Mouse (Mus musculus): ENCODE results near the gene Ikzf4. TPM values are rescaled to one million over a fixed set of nuclear protein-coding genes. Genes with fewer than 3 reads are reported as not detected.
A peak's percentile ranks its signal among the peaks of the same experiment; 100 is the strongest.
"Not testable (repeated sequence)": the region's sequence is repeated elsewhere in the genome, so short reads cannot be mapped to it uniquely, and the experiment has no call there.

Gene Ikzf4
- polyA plus RNA-seq, 1 experiment from 2014 or later: 3.4 TPM

DNA sequence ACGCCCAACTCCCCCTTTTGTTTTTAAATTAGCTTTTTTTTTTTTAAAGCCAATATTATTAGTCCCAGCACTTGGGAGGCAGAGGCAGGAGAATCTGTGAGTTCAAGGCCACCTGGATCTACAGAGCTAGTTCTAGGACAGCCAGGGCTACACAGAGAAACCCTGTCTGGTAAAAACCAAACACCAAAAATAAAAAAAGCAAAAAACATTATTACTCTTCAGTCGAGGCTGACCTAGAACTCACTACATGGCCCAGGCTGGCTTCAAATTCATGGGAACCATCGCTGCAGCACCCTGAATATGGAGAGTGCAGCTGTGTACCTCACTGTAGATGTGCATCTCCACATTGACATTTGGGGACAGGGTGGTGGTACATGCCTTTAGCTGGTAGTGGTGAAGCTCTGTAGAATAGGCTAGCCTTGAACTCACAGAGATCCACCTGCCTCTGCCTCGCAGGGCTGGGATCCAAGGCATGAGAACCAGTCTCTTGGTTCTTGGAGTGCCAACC, 22.6 kb downstream of the Ikzf4 start:
- not testable (repeated sequence) for H3K9ac ChIP-seq (replicated peaks); ATAC-seq (ENCODE audit: insufficient number of reproducible peaks, insufficient read depth, low FRiP score, low TSS enrichment, low read depth); H3K4me2 ChIP-seq; H3K27me3 ChIP-seq; H3K27ac ChIP-seq; H3K4me3 ChIP-seq (replicated peaks); H3K4me1 ChIP-seq (replicated peaks); H3K9me3 ChIP-seq
- H3K36me3 ChIP-seq: peaks cover 28% of the 10 kb centered on the region
- 86% methylated on average over 4 of the region's 4 CpGs for WGBS

DNA sequence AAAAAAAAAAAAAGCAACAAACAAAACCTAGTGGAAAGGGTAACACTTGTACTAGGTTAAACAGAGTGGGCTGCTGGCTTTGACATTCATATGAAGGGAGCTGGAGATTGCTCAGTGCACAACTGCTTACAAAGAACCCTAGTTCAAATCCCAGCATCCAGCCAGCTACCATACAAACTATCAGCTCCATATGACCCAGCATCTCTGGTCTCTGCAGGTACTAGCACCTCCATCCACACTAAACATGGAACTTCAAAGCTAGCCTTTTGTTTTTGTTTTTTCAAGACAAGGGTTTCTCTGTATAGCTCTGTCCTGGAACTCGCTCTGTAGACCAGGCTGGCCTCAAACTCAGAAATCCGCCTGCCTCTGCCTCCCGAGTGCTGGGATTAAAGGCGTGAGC, 23.1 kb downstream of the Ikzf4 start:
- no peak for ATAC-seq (ENCODE audit: insufficient number of reproducible peaks, insufficient read depth, low FRiP score, low TSS enrichment, low read depth)

DNA sequence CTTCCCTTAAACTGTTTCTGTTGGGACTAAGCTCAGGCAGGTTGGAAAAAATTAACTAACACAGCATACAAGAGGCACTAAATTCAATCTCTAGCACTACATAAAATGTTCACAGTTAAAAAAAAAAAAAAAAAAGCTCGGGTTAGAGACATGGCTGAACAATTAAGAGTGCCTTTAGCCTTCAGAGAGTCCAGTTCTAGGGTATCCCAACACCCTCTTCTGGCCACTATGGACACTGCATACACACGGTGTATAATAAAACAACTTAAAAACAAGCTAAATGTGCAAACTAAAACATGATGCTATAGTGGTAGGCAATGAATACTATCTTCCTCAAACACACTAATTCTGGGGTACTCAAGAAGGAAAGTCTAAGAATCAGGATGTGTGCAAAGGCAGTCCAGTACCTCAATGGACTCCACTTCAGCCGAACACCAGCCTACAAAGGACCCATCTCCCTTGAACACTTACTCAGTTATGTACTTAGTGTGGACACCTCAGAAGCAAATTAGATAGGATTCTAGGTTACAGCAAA, 23.7 kb downstream of the Ikzf4 start:
- Histone ChIP-seq H3K27ac (no peak overlapping the region), H3K9ac (replicated peaks) (no peak overlapping the region), H3K9me3 (no peaks in the 10 kb centered on the region), H3K36me3 (peaks cover 28% of the 10 kb centered on the region), H3K4me1 (replicated peaks) (peaks cover 6% of the 10 kb centered on the region; the same call in 1 of the 2 replicates), H3K27me3 (no peaks in the 10 kb centered on the region), H3K4me3 (replicated peaks) (no peak overlapping the region), H3K4me2 (no peak overlapping the region)
- ATAC-seq (ENCODE audit: insufficient number of reproducible peaks, insufficient read depth, low FRiP score, low TSS enrichment, low read depth): no peak
- WGBS: 76% methylated on average over 3 of the region's 3 CpGs

More for the DNA sequence above, 23.1 kb downstream of the Ikzf4 start:
- Histone ChIP-seq H3K4me1 (replicated peaks) (peaks cover 6% of the 10 kb centered on the region; the same call in 1 of the 2 replicates), H3K9ac (replicated peaks) (no peak overlapping the region), H3K4me3 (replicated peaks) (no peak overlapping the region), H3K9me3 (no peaks in the 10 kb centered on the region), H3K27ac (no peak overlapping the region), H3K27me3 (no peaks in the 10 kb centered on the region), H3K4me2 (no peak overlapping the region), H3K36me3 (peaks cover 28% of the 10 kb centered on the region)
- 78% methylated on average over 4 of the region's 4 CpGs for WGBS

DNA sequence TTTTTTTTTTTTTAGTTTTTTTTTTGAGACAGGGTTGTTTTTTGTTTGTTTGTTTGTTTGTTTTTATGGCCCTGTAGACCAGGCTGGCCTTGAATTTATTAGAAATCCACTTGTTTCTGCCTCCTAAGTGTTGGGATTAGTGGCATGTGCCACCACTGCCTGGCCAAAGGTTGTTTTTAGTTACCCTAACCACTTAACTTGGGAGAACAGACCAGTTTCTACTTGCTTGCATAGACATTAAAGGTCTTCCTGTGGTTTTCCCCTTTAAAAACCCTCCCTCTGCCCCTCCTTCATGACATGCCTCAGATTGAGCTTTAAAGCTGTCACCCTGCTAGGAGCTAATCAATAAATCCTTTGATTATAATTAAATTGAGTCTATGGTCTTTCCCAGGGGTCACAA, 25.6 kb downstream of the Ikzf4 start:
- peaks cover 26% of the 10 kb centered on the region for H3K36me3 ChIP-seq
- no peaks in the 10 kb centered on the region for H3K27me3 ChIP-seq
- no peak overlapping the region for H3K4me3 ChIP-seq (replicated peaks)
- H3K4me2 ChIP-seq: no peak overlapping the region
- no peak for ATAC-seq (ENCODE audit: insufficient number of reproducible peaks, insufficient read depth, low FRiP score, low TSS enrichment, low read depth)
- H3K9ac ChIP-seq (replicated peaks): no peak overlapping the region
- no peaks in the 10 kb centered on the region for H3K9me3 ChIP-seq
- no peak overlapping the region for H3K27ac ChIP-seq
- H3K4me1 ChIP-seq (replicated peaks): peaks cover 2% of the 10 kb centered on the region; the same call in 1 of the 2 replicates

DNA sequence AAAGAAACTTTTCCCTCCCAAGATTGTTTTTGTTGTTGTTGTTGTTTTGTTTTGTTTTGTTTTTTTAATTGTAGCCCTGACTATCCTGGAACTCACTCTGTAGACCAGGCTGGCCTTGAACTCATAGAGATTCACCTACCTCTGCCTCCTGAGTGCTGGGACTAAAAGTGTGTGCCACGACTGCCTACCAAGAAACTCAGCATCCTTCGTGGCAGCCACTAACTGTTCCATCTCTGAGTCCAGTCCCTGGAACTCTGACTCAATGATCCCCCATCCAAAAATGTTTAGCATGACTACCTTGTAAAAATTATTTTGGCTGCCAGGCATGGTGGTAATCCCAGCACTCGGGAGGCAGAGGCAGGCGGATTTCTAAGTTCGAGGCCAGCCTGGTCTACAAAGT, 26.6 kb downstream of the Ikzf4 start:
- H3K27me3 ChIP-seq; H3K4me1 ChIP-seq (replicated peaks); H3K9me3 ChIP-seq; H3K27ac ChIP-seq; ATAC-seq (ENCODE audit: insufficient number of reproducible peaks, insufficient read depth, low FRiP score, low TSS enrichment, low read depth); H3K4me3 ChIP-seq (replicated peaks); H3K9ac ChIP-seq (replicated peaks); H3K4me2 ChIP-seq: not testable (repeated sequence)
- 87% methylated on average over 5 of the region's 5 CpGs for WGBS
- H3K36me3 ChIP-seq: peaks cover 15% of the 10 kb centered on the region

DNA sequence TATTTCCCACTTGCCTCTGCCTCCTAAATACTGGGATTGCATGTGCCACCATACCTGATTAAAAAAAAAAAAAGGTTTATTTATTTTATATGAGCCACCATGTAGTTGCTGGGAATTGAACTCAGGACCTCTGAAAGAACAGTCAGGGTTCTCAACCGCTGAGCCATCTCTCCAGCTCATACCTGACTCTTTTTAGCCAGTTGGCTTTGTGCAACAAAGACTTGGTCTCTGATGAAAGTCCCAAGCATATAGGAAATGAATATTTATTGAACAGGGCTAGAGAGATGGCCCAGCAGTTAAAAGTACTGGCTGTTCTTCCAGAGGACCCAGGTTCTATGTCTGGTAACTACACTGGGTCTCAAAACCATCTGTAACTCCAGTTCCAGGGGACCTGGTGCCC, 27.2 kb downstream of the Ikzf4 start:
- Histone ChIP-seq H3K4me1 (replicated peaks) (no peaks in the 10 kb centered on the region), H3K36me3 (peaks cover 10% of the 10 kb centered on the region), H3K27me3 (no peaks in the 10 kb centered on the region), H3K27ac (no peak overlapping the region), H3K4me3 (replicated peaks) (no peak overlapping the region), H3K4me2 (no peak overlapping the region), H3K9me3 (no peaks in the 10 kb centered on the region), H3K9ac (replicated peaks) (no peak overlapping the region)
- no peak for ATAC-seq (ENCODE audit: insufficient number of reproducible peaks, insufficient read depth, low FRiP score, low TSS enrichment, low read depth)
- 83% methylated on average over 1 of the region's 1 CpGs for WGBS

DNA sequence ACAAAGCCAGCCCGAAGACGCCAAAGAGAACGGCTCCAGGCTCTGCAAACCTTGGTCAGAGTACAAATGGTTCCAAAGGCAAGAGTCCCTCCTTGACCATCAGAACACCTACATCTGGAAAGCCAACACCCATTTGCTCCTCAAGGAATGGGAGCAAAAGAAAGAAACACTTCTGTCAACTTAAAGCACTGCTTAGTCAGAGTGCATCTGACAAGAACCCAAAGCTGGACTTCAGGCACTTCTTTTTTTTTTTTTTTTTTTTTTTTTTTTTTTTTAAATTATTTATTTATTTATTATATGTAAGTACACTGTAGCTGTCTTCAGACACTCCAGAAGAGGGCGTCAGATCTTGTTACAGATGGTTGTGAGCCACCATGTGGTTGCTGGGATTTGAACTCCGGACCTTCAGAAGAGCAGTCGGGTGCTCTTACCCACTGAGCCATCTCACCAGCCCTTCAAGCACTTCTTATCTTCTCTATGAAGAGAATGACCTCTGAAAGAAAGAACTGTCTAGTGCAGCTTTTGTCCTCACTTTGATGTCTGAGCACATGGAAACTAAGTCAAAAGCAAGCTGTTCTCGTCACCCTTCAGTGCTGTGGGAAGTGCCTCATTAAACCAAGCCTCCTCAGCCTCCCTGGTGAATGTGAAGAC, 29.9 kb downstream of the Ikzf4 start:
- not testable (repeated sequence) for H3K4me3 ChIP-seq (replicated peaks)

DNA sequence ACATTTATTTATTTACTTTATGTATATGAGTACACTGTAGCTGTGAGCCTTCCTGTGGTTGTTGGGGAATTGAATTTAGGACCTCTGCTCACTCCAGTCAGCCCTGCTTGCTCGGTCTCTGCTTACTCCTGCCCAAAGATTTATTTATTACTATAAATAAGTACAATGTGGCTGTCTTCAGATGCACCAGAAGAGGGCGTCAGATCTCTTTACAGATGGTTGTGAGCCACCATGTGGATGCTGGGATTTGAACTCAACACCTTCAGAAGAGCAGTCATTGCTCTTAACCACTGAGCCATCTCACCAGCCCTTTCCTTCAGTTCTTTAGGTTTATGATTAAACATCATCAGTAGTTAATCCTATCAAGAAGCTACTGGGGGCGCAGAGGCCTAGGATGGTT, 30.9 kb downstream of the Ikzf4 start:
- ATAC-seq (ENCODE audit: insufficient number of reproducible peaks, insufficient read depth, low FRiP score, low TSS enrichment, low read depth): no peak
- Histone ChIP-seq H3K27me3 (no peaks in the 10 kb centered on the region), H3K4me3 (replicated peaks) (no peak overlapping the region), H3K27ac (no peak overlapping the region), H3K9ac (replicated peaks) (no peak overlapping the region), H3K36me3 (no peaks in the 10 kb centered on the region), H3K4me2 (no peak overlapping the region), H3K9me3 (no peaks in the 10 kb centered on the region), H3K4me1 (replicated peaks) (no peaks in the 10 kb centered on the region)
- WGBS: 65% methylated on average over 3 of the region's 3 CpGs

More for the DNA sequence above, 29.9 kb downstream of the Ikzf4 start:
- not testable (repeated sequence) for H3K27me3 ChIP-seq; H3K27ac ChIP-seq; H3K36me3 ChIP-seq; H3K4me1 ChIP-seq (replicated peaks); H3K4me2 ChIP-seq; H3K9ac ChIP-seq (replicated peaks); H3K9me3 ChIP-seq; ATAC-seq (ENCODE audit: insufficient number of reproducible peaks, insufficient read depth, low FRiP score, low TSS enrichment, low read depth)
- WGBS: 78% methylated on average over 6 of the region's 7 CpGs

DNA sequence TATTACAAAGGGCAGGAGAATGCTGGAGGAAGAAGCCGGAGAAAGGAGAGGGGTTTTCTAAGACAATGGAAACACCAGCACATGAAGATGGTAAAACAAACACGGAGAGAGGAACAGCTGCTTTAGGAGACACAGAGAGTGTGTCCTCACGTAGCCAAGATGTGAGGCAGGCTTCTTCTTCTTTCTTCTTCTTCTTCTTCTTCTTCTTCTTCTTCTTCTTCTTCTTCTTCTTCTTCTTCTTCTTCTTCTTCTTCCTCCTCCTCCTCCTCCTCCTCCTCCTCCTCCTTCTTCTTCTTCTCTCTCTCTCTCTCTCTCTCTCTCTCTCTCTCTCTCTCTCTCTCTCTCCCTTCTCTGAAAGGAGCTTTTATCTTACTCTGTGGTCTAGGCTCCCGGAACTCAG, 32.0 kb downstream of the Ikzf4 start:
- H3K4me2 ChIP-seq; ATAC-seq (ENCODE audit: insufficient number of reproducible peaks, insufficient read depth, low FRiP score, low TSS enrichment, low read depth); H3K4me1 ChIP-seq (replicated peaks); H3K9me3 ChIP-seq; H3K4me3 ChIP-seq (replicated peaks); H3K36me3 ChIP-seq; H3K9ac ChIP-seq (replicated peaks); H3K27me3 ChIP-seq; H3K27ac ChIP-seq: not testable (repeated sequence)
- WGBS: 75% methylated on average over 4 of the region's 4 CpGs

DNA sequence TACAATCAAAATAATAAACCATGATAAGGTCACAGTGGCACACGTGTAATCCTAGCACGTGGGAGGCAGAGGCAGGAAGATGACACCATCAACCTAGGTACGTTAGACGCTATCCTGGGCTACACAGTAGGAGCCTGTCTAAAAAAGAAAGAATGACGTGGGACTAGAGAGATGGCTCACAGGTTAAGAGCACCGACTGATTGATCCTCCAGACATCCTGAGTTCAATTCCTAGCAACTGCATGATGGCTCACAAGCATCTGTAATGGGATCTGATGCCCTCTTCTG, 32.7 kb downstream of the Ikzf4 start:
- H3K27ac ChIP-seq: no peak overlapping the region
- ATAC-seq (ENCODE audit: insufficient number of reproducible peaks, insufficient read depth, low FRiP score, low TSS enrichment, low read depth): no peak
- 43% methylated on average over 6 of the region's 6 CpGs for WGBS
- no peaks in the 10 kb centered on the region for H3K27me3 ChIP-seq
- H3K4me3 ChIP-seq (replicated peaks): no peak overlapping the region
- no peaks in the 10 kb centered on the region for H3K4me1 ChIP-seq (replicated peaks)
- no peak overlapping the region for H3K4me2 ChIP-seq
- H3K9ac ChIP-seq (replicated peaks): no peak overlapping the region
- H3K36me3 ChIP-seq: no peaks in the 10 kb centered on the region
- H3K9me3 ChIP-seq: no peaks in the 10 kb centered on the region

DNA sequence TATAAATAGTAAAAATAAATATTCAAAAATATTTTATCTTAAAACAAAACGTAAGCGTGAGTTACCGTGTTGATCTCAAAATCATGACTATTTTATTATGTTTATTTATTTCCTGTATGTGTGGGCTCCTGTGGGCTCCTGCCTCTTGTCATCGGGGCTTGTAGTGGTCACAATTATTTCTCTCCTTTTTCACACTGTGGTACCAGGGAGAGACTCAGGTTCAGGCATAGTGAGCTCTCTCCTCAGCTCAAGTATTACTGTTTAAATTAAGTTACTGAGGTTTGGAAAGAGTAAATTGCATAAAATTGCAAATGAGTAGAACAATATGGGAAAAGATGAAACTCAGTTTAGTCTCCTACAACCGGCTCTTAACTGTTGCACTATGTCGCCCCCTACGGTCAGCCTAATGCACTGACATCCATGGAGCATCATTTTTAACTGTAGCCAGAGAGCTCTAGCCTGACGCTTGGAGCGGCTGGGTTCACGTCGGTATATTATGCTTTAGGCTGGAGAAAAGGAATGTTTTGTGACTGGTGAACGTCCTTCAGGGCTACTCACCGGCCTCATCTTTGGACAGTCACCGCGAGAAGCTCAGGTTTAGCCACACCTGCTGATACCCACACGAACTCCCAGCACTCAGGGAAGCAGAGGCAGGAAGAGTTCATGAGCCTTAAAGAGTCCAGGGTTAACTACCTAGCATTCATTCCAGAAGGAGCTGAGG, 33.2 kb downstream of the Ikzf4 start:
- no peak overlapping the region for H3K9ac ChIP-seq (replicated peaks)
- no peaks in the 10 kb centered on the region for H3K9me3 ChIP-seq
- H3K27me3 ChIP-seq: no peaks in the 10 kb centered on the region
- peak overlapping the region; percentile 27; the same call in 1 of the 2 replicates for H3K4me2 ChIP-seq
- ATAC-seq (ENCODE audit: insufficient number of reproducible peaks, insufficient read depth, low FRiP score, low TSS enrichment, low read depth): peak; percentile 61; the same call in 1 of the 2 replicates
- WGBS: 16% methylated on average over 16 of the region's 16 CpGs
- no peaks in the 10 kb centered on the region for H3K4me1 ChIP-seq (replicated peaks)
- no peaks in the 10 kb centered on the region for H3K36me3 ChIP-seq
- H3K27ac ChIP-seq: no peak overlapping the region
- H3K4me3 ChIP-seq (replicated peaks): no peak overlapping the region
